Mouse (Mus musculus): Measurements from ENCODE around the gene Pzp. TPM values are rescaled to one million over a fixed set of nuclear protein-coding genes. Genes with fewer than 3 reads are reported as not detected.
A peak's percentile ranks its signal among the peaks of the same experiment; 100 is the strongest.

Pzp gene
- polyA plus RNA-seq (2014; fragmentation: Nextera tagmentation; extraction: Ambion mirVana) = 0.07 and 0.10 TPM in 2 replicates

GRCm38 (mm10) chr6:128526601-128527000 is at the start of gene Pzp:
TSS of gene Pzp (minus strand) at chr6:128526720.
- H3K4me2 ChIP-seq (replicated peaks; ENCODE audit: low read depth, low read length) = no peak within 1 kb of the TSS
- ATAC-seq (ENCODE audit: insufficient number of reproducible peaks, insufficient read depth, low FRiP score, low read depth) = no peak
- no peak within 1 kb of the TSS for H3K9ac ChIP-seq (replicated peaks; ENCODE audit: low read depth, low read length)
- 62% methylated on average over 4 of the region's 4 CpGs for WGBS
- H3K27ac ChIP-seq (ENCODE audit: low read length) = no peak within 1 kb of the TSS
- no peak within 1 kb of the TSS for H3K4me3 ChIP-seq (ENCODE audit: low read depth, low read length)
- H3K4me1 ChIP-seq (ENCODE audit: control insufficient read depth, insufficient read depth, low read length) = no peaks in the 10 kb centered on the region
- H3K9me3 ChIP-seq (ENCODE audit: control insufficient read depth, low read depth, low read length) = 0 out of 2 replicates have a peak, but pooled peaks cover 3% of the 10 kb centered on the region
- no peaks in the 10 kb centered on the region for H3K36me3 ChIP-seq (ENCODE audit: control insufficient read depth, insufficient read depth, low read length)
- no peaks in the 10 kb centered on the region for H3K27me3 ChIP-seq (ENCODE audit: control insufficient read depth, insufficient read depth, low read length)

DNA sequence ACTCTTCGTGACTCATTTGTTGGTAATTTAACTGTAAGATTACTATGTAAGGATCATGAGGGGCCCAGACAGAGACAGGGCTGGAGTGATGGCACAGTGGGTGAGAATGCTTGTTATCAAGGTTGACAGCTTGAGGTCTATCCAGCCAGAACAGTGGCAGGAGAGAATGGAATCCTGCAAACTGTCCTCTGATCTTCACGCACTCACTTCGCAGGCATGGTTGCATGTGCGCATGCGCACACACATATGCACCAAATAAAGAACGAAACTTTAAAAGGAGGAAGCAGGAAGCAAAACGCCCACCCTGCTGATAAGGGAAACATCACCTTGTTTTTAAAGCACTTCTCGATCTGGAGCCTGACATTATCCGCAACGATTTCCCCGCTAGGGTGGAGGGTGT is 40.1 kb upstream of the Pzp start:
- Histone ChIP-seq H3K27me3 (ENCODE audit: control insufficient read depth, insufficient read depth, low read length) (no peaks in the 10 kb centered on the region), H3K4me2 (replicated peaks; ENCODE audit: low read depth, low read length) (no peak overlapping the region), H3K4me3 (ENCODE audit: low read depth, low read length) (no peak overlapping the region), H3K27ac (ENCODE audit: low read length) (no peak overlapping the region), H3K9me3 (ENCODE audit: control insufficient read depth, low read depth, low read length) (no peaks in the 10 kb centered on the region), H3K4me1 (ENCODE audit: control insufficient read depth, insufficient read depth, low read length) (no peaks in the 10 kb centered on the region), H3K9ac (replicated peaks; ENCODE audit: low read depth, low read length) (no peak overlapping the region), H3K36me3 (ENCODE audit: control insufficient read depth, insufficient read depth, low read length) (no peaks in the 10 kb centered on the region)
- ATAC-seq (ENCODE audit: insufficient number of reproducible peaks, insufficient read depth, low FRiP score, low read depth) = no peak
- WGBS = 92% methylated on average over 11 of the region's 11 CpGs

- no peak overlapping the region for H3K4me3 ChIP-seq (ENCODE audit: low read depth, low read length)
These were observed 27.5 kb upstream of the Pzp start for GRCm38 (mm10) chr6:128554049-128554448.

DNA sequence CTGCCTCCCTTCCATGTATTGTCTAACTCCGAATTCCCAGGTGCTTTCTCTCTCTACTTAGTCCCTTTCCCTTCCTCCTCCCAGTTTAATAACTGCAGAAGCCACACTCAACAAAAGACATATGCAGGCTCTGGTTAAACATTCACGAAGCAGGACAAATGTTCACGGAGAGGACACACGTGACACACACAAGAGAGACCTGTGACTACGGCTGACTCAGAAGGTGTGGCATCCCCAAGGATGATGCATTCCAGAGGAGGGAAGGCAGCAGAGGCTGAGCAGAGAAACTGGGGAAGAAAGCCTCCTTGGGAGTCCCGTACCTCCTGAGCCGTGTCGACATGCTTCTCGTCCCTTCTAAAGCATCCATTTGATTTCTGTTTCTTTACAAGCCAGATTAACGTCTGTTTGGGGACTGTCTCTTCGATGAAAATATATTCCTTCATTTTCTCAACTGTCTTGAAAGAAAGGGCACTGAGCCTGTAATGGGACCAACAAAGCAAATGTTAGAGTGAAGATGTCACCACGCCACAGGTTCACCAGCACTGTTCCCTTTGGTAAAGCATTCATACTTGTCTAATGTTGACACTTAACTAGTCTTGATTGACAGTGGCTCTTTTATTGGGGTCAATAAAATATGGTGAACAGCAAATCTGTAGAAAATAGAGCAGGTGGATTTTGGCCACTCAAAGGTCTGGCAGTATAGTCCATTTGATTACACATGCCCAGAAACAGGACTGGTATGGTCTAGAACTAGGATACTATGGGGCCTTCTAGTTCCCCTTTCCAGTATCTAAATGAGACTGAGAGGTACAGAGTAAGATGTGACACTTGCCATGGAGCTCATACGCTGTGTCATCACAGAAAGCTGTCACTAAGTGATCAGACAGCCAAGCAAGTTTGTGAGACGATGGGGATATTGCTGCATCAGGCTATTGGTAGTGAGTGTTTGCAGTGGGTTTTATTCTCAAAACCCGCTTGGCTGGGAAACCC is 23.2 kb upstream of the Pzp start:
- Histone ChIP-seq H3K4me3 (ENCODE audit: low read depth, low read length) (no peak overlapping the region), H3K4me2 (replicated peaks; ENCODE audit: low read depth, low read length) (no peak overlapping the region), H3K36me3 (ENCODE audit: control insufficient read depth, insufficient read depth, low read length) (no peaks in the 10 kb centered on the region), H3K27me3 (ENCODE audit: control insufficient read depth, insufficient read depth, low read length) (no peaks in the 10 kb centered on the region), H3K9me3 (ENCODE audit: control insufficient read depth, low read depth, low read length) (no peaks in the 10 kb centered on the region), H3K4me1 (ENCODE audit: control insufficient read depth, insufficient read depth, low read length) (no peaks in the 10 kb centered on the region), H3K9ac (replicated peaks; ENCODE audit: low read depth, low read length) (no peak overlapping the region), H3K27ac (ENCODE audit: low read length) (0 out of 2 replicates have a peak overlapping the region, but pooled peaks have one; percentile 48)
- WGBS = 70% methylated on average over 15 of the region's 15 CpGs
- ATAC-seq (ENCODE audit: insufficient number of reproducible peaks, insufficient read depth, low FRiP score, low read depth) = peak; percentile 83

More at GRCm38 (mm10) chr6:128554049-128554448, 27.5 kb upstream of the Pzp start:
- H3K27ac ChIP-seq (ENCODE audit: low read length) = no peak overlapping the region
- no peak overlapping the region for H3K9ac ChIP-seq (replicated peaks; ENCODE audit: low read depth, low read length)
- H3K4me1 ChIP-seq (ENCODE audit: control insufficient read depth, insufficient read depth, low read length) = no peaks in the 10 kb centered on the region
- ATAC-seq (ENCODE audit: insufficient number of reproducible peaks, insufficient read depth, low FRiP score, low read depth) = no peak
- WGBS = 88% methylated on average over 7 of the region's 7 CpGs
- H3K9me3 ChIP-seq (ENCODE audit: control insufficient read depth, low read depth, low read length) = no peaks in the 10 kb centered on the region
- H3K27me3 ChIP-seq (ENCODE audit: control insufficient read depth, insufficient read depth, low read length) = no peaks in the 10 kb centered on the region
- H3K4me2 ChIP-seq (replicated peaks; ENCODE audit: low read depth, low read length) = no peak overlapping the region
- no peaks in the 10 kb centered on the region for H3K36me3 ChIP-seq (ENCODE audit: control insufficient read depth, insufficient read depth, low read length)

DNA sequence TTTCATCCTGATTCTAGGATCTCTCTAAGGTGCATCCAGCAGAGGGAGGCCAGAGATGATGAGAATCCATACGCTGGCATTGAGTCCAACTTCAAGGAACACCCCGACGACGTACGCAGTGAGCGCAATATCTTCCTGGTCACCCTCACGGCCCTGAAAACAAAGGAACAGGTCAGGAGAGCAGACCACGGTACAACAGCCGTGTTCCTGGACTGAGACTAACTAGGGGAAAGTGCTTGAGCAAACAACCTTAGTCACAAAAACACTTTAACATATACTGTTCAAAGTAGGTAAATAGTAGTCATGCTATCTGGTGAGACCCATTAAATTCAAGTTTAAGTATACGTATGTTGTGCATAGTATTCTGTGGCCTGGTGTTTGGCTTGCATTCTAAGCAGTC is 22.0 kb upstream of the Pzp start:
- H3K27me3 ChIP-seq (ENCODE audit: control insufficient read depth, insufficient read depth, low read length) = no peaks in the 10 kb centered on the region
- H3K4me3 ChIP-seq (ENCODE audit: low read depth, low read length) = no peak overlapping the region
- H3K9ac ChIP-seq (replicated peaks; ENCODE audit: low read depth, low read length) = no peak overlapping the region
- 81% methylated on average over 10 of the region's 10 CpGs for WGBS
- H3K4me2 ChIP-seq (replicated peaks; ENCODE audit: low read depth, low read length) = no peak overlapping the region
- no peaks in the 10 kb centered on the region for H3K4me1 ChIP-seq (ENCODE audit: control insufficient read depth, insufficient read depth, low read length)
- H3K27ac ChIP-seq (ENCODE audit: low read length) = no peak overlapping the region
- ATAC-seq (ENCODE audit: insufficient number of reproducible peaks, insufficient read depth, low FRiP score, low read depth) = no peak
- no peaks in the 10 kb centered on the region for H3K36me3 ChIP-seq (ENCODE audit: control insufficient read depth, insufficient read depth, low read length)
- H3K9me3 ChIP-seq (ENCODE audit: control insufficient read depth, low read depth, low read length) = no peaks in the 10 kb centered on the region

DNA sequence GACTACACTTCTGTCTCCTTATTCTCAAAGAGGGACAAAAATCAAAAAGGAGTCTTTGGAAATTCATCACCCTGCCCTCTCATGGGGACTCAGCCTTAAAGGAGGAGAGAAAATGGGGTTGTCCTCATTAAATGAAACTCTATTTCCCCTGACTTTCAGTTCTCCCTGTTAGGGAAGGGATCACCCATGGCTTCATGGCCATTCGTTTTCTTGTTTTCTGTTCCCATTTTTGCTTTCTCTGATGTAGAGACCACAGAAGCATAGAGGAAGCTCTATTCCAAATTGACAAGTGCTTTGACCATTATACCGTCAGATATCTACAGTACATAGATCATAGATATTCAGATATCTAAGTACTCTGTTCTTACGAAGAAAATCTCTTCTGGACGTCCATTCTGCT is 18.9 kb upstream of the Pzp start:
- H3K9ac ChIP-seq (replicated peaks; ENCODE audit: low read depth, low read length) = no peak overlapping the region
- 80% methylated on average over 4 of the region's 4 CpGs for WGBS
- H3K4me1 ChIP-seq (ENCODE audit: control insufficient read depth, insufficient read depth, low read length) = no peaks in the 10 kb centered on the region
- no peak overlapping the region for H3K4me2 ChIP-seq (replicated peaks; ENCODE audit: low read depth, low read length)
- no peak for ATAC-seq (ENCODE audit: insufficient number of reproducible peaks, insufficient read depth, low FRiP score, low read depth)
- no peaks in the 10 kb centered on the region for H3K27me3 ChIP-seq (ENCODE audit: control insufficient read depth, insufficient read depth, low read length)
- no peaks in the 10 kb centered on the region for H3K36me3 ChIP-seq (ENCODE audit: control insufficient read depth, insufficient read depth, low read length)
- no peak overlapping the region for H3K27ac ChIP-seq (ENCODE audit: low read length)
- H3K9me3 ChIP-seq (ENCODE audit: control insufficient read depth, low read depth, low read length) = no peaks in the 10 kb centered on the region
- no peak overlapping the region for H3K4me3 ChIP-seq (ENCODE audit: low read depth, low read length)

DNA sequence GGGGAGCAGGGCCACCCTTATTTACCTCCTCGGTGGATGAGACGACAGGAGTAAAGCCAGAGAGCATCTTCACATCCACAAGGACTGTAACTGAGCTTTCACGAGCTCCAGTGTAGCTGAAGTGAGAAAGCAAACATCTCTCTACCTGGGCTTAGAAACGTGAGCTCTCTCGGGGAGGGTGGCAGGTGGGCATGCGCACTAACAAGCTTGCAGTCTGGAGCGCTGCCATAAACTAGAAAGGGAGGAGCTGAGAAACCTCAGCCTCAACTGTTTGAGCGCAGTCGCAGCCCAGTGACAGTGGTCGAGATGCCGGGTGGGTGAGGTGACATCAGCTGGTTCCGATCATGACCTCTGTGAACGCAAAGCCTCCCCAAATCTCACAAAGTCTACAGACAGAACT is 16.7 kb upstream of the Pzp start:
- whole genome bisulfite sequencing = 62% methylated on average over 13 of the region's 13 CpGs
- H3K4me3 ChIP-seq (ENCODE audit: low read depth, low read length) = no peak overlapping the region

GRCm38 (mm10) chr6:128535250-128535649 is 8.7 kb upstream of the Pzp start:
- 94% methylated on average over 2 of the region's 2 CpGs for WGBS
- no peak overlapping the region for H3K27ac ChIP-seq (ENCODE audit: low read length)
- H3K4me1 ChIP-seq (ENCODE audit: control insufficient read depth, insufficient read depth, low read length) = no peaks in the 10 kb centered on the region
- H3K4me2 ChIP-seq (replicated peaks; ENCODE audit: low read depth, low read length) = no peak overlapping the region
- no peak for ATAC-seq (ENCODE audit: insufficient number of reproducible peaks, insufficient read depth, low FRiP score, low read depth)
- no peaks in the 10 kb centered on the region for H3K27me3 ChIP-seq (ENCODE audit: control insufficient read depth, insufficient read depth, low read length)
- H3K36me3 ChIP-seq (ENCODE audit: control insufficient read depth, insufficient read depth, low read length) = no peaks in the 10 kb centered on the region
- no peaks in the 10 kb centered on the region for H3K9me3 ChIP-seq (ENCODE audit: control insufficient read depth, low read depth, low read length)
- no peak overlapping the region for H3K4me3 ChIP-seq (ENCODE audit: low read depth, low read length)
- H3K9ac ChIP-seq (replicated peaks; ENCODE audit: low read depth, low read length) = no peak overlapping the region

More for the DNA sequence above, 16.7 kb upstream of the Pzp start:
- H3K36me3 ChIP-seq (ENCODE audit: control insufficient read depth, insufficient read depth, low read length) = no peaks in the 10 kb centered on the region
- no peak overlapping the region for H3K9ac ChIP-seq (replicated peaks; ENCODE audit: low read depth, low read length)
- H3K4me1 ChIP-seq (ENCODE audit: control insufficient read depth, insufficient read depth, low read length) = no peaks in the 10 kb centered on the region
- ATAC-seq (ENCODE audit: insufficient number of reproducible peaks, insufficient read depth, low FRiP score, low read depth) = no peak
- no peaks in the 10 kb centered on the region for H3K9me3 ChIP-seq (ENCODE audit: control insufficient read depth, low read depth, low read length)
- H3K27ac ChIP-seq (ENCODE audit: low read length) = no peak overlapping the region
- H3K27me3 ChIP-seq (ENCODE audit: control insufficient read depth, insufficient read depth, low read length) = no peaks in the 10 kb centered on the region
- H3K4me2 ChIP-seq (replicated peaks; ENCODE audit: low read depth, low read length) = no peak overlapping the region

Data from stomach, embryonic 14.5 days (tissue).